Mouse (Mus musculus): ENCODE data around the gene Mns1. TPM values are rescaled to one million over a fixed set of nuclear protein-coding genes. Genes with fewer than 3 reads are reported as not detected.

Gene Mns1
- polyA plus RNA-seq, 1 experiment from 2014 or later = 30.6 TPM

DNA sequence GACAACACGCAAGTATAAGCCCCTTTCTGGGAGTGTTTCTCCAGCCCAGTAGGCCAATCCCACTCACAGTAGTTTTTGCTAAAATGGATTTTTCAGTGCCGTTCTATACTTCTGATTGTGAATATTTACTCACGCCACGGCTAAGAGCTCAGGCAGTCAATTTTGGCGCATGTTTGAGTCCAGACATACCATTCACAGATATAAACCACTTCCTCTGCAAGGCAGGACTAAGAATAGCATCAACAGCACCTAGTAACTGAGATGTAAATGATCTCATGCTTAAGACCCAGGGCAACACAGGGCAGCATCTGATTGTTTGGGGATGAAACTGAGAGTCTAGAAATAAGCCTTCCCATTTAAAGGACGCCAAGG is 54.4 kb downstream of the Mns1 start, which contains the start of gene Tex9:
Gene Tex9, minus strand, starts transcription at position 19 of the 372 bp plus-strand sequence.
- Histone ChIP-seq H3K27me3 (no peaks in the 10 kb centered on the region), H3K9ac (peak within 1 kb of the TSS; percentile 75), H3K27ac (peak within 1 kb of the TSS; percentile 88), H3K9me3 (replicated peaks) (no peaks in the 10 kb centered on the region), H3K4me2 (replicated peaks) (peak within 1 kb of the TSS; percentile 69), H3K4me1 (peaks cover 10% of the 10 kb centered on the region), H3K36me3 (0 out of 2 replicates have a peak, but pooled peaks cover 3% of the 10 kb centered on the region), H3K4me3 (peak within 1 kb of the TSS; percentile 64)
- no peak; the same call in 1 of the 2 replicates for ATAC-seq (ENCODE audit: low FRiP score)
- 16% methylated on average over 6 of the region's 6 CpGs for WGBS

DNA sequence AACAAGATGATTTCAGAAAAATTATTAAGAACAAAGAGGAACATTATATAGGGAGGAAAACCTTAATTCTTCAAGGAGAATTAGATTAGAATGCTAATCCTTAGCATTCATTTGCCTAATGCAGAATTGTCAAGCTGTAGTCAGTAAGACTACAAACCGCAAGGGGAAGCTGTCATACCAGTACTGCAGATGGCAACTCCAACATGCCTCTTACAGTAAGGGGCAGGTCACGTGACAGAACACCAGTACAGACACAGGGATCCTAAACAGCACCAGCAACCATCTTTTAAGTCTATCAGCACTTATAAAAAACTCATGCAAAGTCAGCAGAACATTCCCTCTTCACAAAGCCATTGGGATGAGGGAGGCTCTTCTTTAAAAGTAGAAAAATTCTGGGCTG is 55.7 kb downstream of the Mns1 start:
- no peak overlapping the region for H3K9ac ChIP-seq
- H3K4me2 ChIP-seq (replicated peaks) = no peak overlapping the region
- H3K4me3 ChIP-seq = no peak overlapping the region
- H3K27ac ChIP-seq = no peak overlapping the region
- no peaks in the 10 kb centered on the region for H3K9me3 ChIP-seq (replicated peaks)
- 85% methylated on average over 2 of the region's 2 CpGs for WGBS
- H3K27me3 ChIP-seq = no peaks in the 10 kb centered on the region
- peaks cover 10% of the 10 kb centered on the region for H3K4me1 ChIP-seq
- ATAC-seq (ENCODE audit: low FRiP score) = no peak
- H3K36me3 ChIP-seq = no peaks in the 10 kb centered on the region

DNA sequence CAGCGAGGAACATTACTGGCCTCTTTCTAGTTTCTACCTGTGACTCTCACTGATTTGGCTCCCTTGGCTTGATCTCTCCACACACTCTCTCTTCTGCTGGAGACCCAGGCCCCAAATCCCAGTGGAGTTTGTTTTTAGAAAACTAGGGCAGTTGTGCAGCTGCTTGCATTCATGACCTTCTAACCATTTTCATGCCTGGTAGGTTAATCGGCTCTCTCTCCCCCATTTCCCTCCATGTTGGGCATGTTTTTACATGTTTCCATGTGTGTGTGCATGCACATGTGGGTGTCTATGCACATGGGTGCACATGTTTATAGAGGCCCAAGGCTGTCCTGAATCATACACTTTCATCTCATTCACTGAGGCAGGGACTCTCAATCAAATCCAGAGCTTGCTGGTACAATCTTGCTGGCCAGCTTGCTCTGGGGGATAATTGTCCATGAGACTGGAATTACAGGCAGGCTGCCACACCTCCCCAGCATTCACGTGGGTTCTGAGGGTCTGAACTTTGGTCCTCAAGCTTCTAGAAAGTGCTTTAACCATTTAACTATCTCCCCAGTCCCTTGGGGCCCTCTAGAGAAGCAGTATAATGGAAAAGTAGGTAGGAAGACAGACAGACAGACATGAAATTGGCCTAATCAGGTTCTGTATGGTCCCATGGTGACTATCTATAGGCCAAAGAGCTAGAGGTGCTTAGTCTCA is 56.3 kb downstream of the Mns1 start:
- peaks cover 10% of the 10 kb centered on the region for H3K4me1 ChIP-seq
- H3K9ac ChIP-seq = no peak overlapping the region
- no peak overlapping the region for H3K27ac ChIP-seq
- H3K36me3 ChIP-seq = no peaks in the 10 kb centered on the region
- WGBS = 74% methylated on average over 3 of the region's 3 CpGs
- H3K4me2 ChIP-seq (replicated peaks) = no peak overlapping the region
- no peaks in the 10 kb centered on the region for H3K27me3 ChIP-seq
- H3K4me3 ChIP-seq = no peak overlapping the region
- H3K9me3 ChIP-seq (replicated peaks) = no peaks in the 10 kb centered on the region
- ATAC-seq (ENCODE audit: low FRiP score) = no peak

GRCm38 (mm10) chr9:72496691-72497090 is 58.9 kb downstream of the Mns1 start:
- Histone ChIP-seq H3K9me3 (replicated peaks) (no peaks in the 10 kb centered on the region), H3K36me3 (no peaks in the 10 kb centered on the region), H3K4me3 (no peak overlapping the region), H3K27me3 (no peaks in the 10 kb centered on the region), H3K4me2 (replicated peaks) (no peak overlapping the region), H3K9ac (no peak overlapping the region), H3K27ac (no peak overlapping the region), H3K4me1 (peaks cover 3% of the 10 kb centered on the region)
- ATAC-seq (ENCODE audit: low FRiP score) = no peak
- WGBS = 72% methylated on average over 2 of the region's 2 CpGs

GRCm38 (mm10) chr9:72497171-72497570 is 59.4 kb downstream of the Mns1 start:
- Histone ChIP-seq H3K4me3 (no peak overlapping the region), H3K27me3 (no peaks in the 10 kb centered on the region), H3K4me2 (replicated peaks) (no peak overlapping the region), H3K9me3 (replicated peaks) (no peaks in the 10 kb centered on the region), H3K4me1 (peaks cover 3% of the 10 kb centered on the region), H3K27ac (no peak overlapping the region), H3K36me3 (no peaks in the 10 kb centered on the region), H3K9ac (no peak overlapping the region)
- WGBS = 70% methylated on average over 3 of the region's 3 CpGs
- no peak for ATAC-seq (ENCODE audit: low FRiP score)

Small RNA genes within 50 kb of the gene (microRNA-seq; reads per million reads assigned to microRNA genes)
- not detected for gene Gm28010

Other genes starting within 250 kb of the Mns1 start
- 63.9 and 65.3 TPM in 2 replicates for gene Zfp280d, start 163.2 kb upstream of the Mns1 start, polyA plus RNA-seq (2016; fragmentation: Nextera tagmentation; extraction: Ambion mirVana)
- 55.1 and 57.8 TPM in 2 replicates for gene Tex9, start 54.2 kb downstream of the Mns1 start, polyA plus RNA-seq (2016; fragmentation: Nextera tagmentation; extraction: Ambion mirVana)
- 21.3 and 21.7 TPM in 2 replicates for gene Rfx7, start 94.2 kb downstream of the Mns1 start, polyA plus RNA-seq (2016; fragmentation: Nextera tagmentation; extraction: Ambion mirVana)
- gene Nedd4, start 224.3 kb downstream of the Mns1 start, polyA plus RNA-seq (2016; fragmentation: Nextera tagmentation; extraction: Ambion mirVana) = 704 and 727 TPM in 2 replicates

All from hindbrain, embryonic 12.5 days (tissue).